Mouse (Mus musculus) liver, embryonic 14.5 days (tissue): ENCODE measurements around the gene Il31ra. TPM values are rescaled to one million over a fixed set of nuclear protein-coding genes. Genes with fewer than 3 reads are reported as not detected.

Experiments used
- ATAC-seq: fragments of 200-750 bp; cut with Nextera tagmentation; 2 replicates; pipeline ENCODE4 v1.8.0; 2017; ENCODE audit warnings: moderate number of reproducible peaks, mild to moderate bottlenecking, moderate library complexity; ENCODE audit not compliant: insufficient read depth
- DNase-seq, 3 experiments: peaks; one replicate each; pipeline ENCODE4 v3.0.0-alpha.2; 2012 to 2013; ENCODE audit warnings: low read depth in 3 of 3, low spot score in 3 of 3
- H3K27ac ChIP-seq: fragments of 300-500 bp; sonication (generic); 2 replicates; pipeline ENCODE4 v1.5.1; 2014; ENCODE audit warnings: moderate library complexity, mild to moderate bottlenecking, control low read depth, inconsistent platforms
- H3K27me3 ChIP-seq: fragments of 300-500 bp; sonication (generic); 2 replicates; pipeline ENCODE4 v1.6.1; 2014; ENCODE audit warnings: mild to moderate bottlenecking, low read length, moderate library complexity; ENCODE audit not compliant: control insufficient read depth, insufficient read depth
- H3K36me3 ChIP-seq: fragments of 300-500 bp; sonication (generic); replicated peaks from 2 replicates; pipeline ENCODE4 v1.6.1; 2014; ENCODE audit warnings: low read depth; ENCODE audit not compliant: control insufficient read depth, insufficient read depth
- H3K4me1 ChIP-seq, 2 experiments: fragments of 200-500 bp in 1 of 2; fragments of 300-500 bp in 1 of 2; sonication (generic) in 1 of 2; replicated peaks; 2 replicates each; pipeline ENCODE4 v1.6.1; 2012 to 2014; ENCODE audit warnings: antibody characterized with exemption in 1 of 2, inconsistent platforms in 1 of 2, low read length in 1 of 2; ENCODE audit not compliant: control insufficient read depth in 2 of 2, insufficient read depth in 2 of 2
- H3K4me2 ChIP-seq: fragments of 300-500 bp; sonication (generic); 2 replicates; pipeline ENCODE4 v1.6.1; 2014; ENCODE audit warnings: low read depth, mild to moderate bottlenecking, control low read depth, moderate library complexity
- H3K4me3 ChIP-seq, 2 experiments: fragments of 200-500 bp in 1 of 2; fragments of 300-500 bp in 1 of 2; sonication (generic) in 1 of 2; 2 replicates each; pipeline ENCODE4 v1.5.1; 2012 to 2014; ENCODE audit warnings: low read depth in 2 of 2, low read length in 2 of 2, mild to moderate bottlenecking in 2 of 2, control low read depth in 1 of 2, inconsistent platforms in 1 of 2, moderate library complexity in 1 of 2; ENCODE audit not compliant: insufficient read depth in 1 of 2
- H3K9ac ChIP-seq: fragments of 300-500 bp; sonication (generic); replicated peaks from 2 replicates; pipeline ENCODE4 v1.6.1; 2014; ENCODE audit warnings: mild to moderate bottlenecking, control low read depth, moderate library complexity
- H3K9me3 ChIP-seq: fragments of 300-500 bp; sonication (generic); 2 replicates; pipeline ENCODE4 v1.6.1; 2016; ENCODE audit warnings: low read length, mixed read lengths; ENCODE audit not compliant: control insufficient read depth
- CTCF ChIP-seq: IDR thresholded peaks from 2 replicates; pipeline ENCODE4 v1.5.1; 2016; ENCODE audit warnings: antibody characterized with exemption, low read depth, control low read depth
- EP300 ChIP-seq: IDR thresholded peaks from 2 replicates; pipeline ENCODE4 v1.6.1; 2016; ENCODE audit warnings: antibody characterized with exemption, low read depth
- WGBS: fragments of 180-500 bp; shearing (Covaris S2); extraction: QIAGEN DNeasy Blood & Tissue Kit; methylation state at CpG from one replicate; pipeline ENCODE4 v1.1.7; 2014; ENCODE audit not compliant: insufficient replicate concordance; 5-methylcytosine and 5-hydroxymethylcytosine counted together
- polyA plus RNA-seq, 2 experiments: library from polyadenylated mRNA; depleted of rRNA in 1 of 2; stranded (reverse) in 1 of 2; unstranded in 1 of 2; fragments of >200 nt; fragmentation: Nextera tagmentation in 1 of 2; extraction: Ambion mirVana in 1 of 2; gene quantifications; 2 replicates each; pipeline versions ENCODE4 v1.2.1 to v1.2.3; 2012 to 2014

Gene Il31ra
- polyA plus RNA-seq, 2 experiments, result 0.04 TPM; not detected in 1

- no peaks in the 10 kb centered on the region for H3K9me3 ChIP-seq
- no peak overlapping the region for H3K27ac ChIP-seq
- no peaks in the 10 kb centered on the region for H3K27me3 ChIP-seq
- no peak for DNase-seq
- no peak overlapping the region for H3K9ac ChIP-seq
- ATAC-seq, result no peak
- WGBS, result 67% methylated on average over 7 of the region's 7 CpGs
- no peaks in the 10 kb centered on the region for H3K4me1 ChIP-seq
- H3K4me3 ChIP-seq, result no peak overlapping the region
- no peak overlapping the region for H3K4me2 ChIP-seq
- H3K36me3 ChIP-seq, result no peaks in the 10 kb centered on the region; the same call in 1 of the 2 replicates
- TF ChIP-seq EP300 (no peak), CTCF (no peak)
Measured at GRCm38 (mm10) chr13:112483015-112483414, 111.1 kb downstream of the Il31ra start.

GRCm38 (mm10) chr13:112482525-112482924 lies 111.6 kb downstream of the Il31ra start:
- H3K4me3 ChIP-seq, result no peak overlapping the region
- ATAC-seq (no peak), DNase-seq (no peak)
- H3K27ac ChIP-seq, result no peak overlapping the region
- H3K36me3 ChIP-seq, result no peaks in the 10 kb centered on the region; the same call in 1 of the 2 replicates
- H3K27me3 ChIP-seq, result no peaks in the 10 kb centered on the region
- TF ChIP-seq EP300 (no peak), CTCF (no peak)
- H3K4me2 ChIP-seq, result no peak overlapping the region
- no peaks in the 10 kb centered on the region for H3K9me3 ChIP-seq
- H3K9ac ChIP-seq, result no peak overlapping the region
- WGBS, result 72% methylated on average over 5 of the region's 5 CpGs
- no peaks in the 10 kb centered on the region for H3K4me1 ChIP-seq

GRCm38 (mm10) chr13:112479926-112480325 lies 114.2 kb downstream of the Il31ra start:
- DNase-seq (no peak), ATAC-seq (no peak)
- Histone ChIP-seq H3K4me2 (no peak overlapping the region), H3K4me3 (no peak overlapping the region), H3K27me3 (no peaks in the 10 kb centered on the region), H3K4me1 (no peaks in the 10 kb centered on the region), H3K36me3 (no peaks in the 10 kb centered on the region; the same call in none of the 2 replicates), H3K9ac (no peak overlapping the region), H3K9me3 (no peaks in the 10 kb centered on the region), H3K27ac (no peak overlapping the region)
- WGBS, result 78% methylated on average over 15 of the region's 15 CpGs
- no peak for TF ChIP-seq EP300
- TF ChIP-seq CTCF, result no peak

- Histone ChIP-seq H3K36me3 (no peaks in the 10 kb centered on the region; the same call in none of the 2 replicates), H3K9ac (no peak overlapping the region), H3K4me1 (no peaks in the 10 kb centered on the region), H3K4me3 (no peak overlapping the region), H3K27ac (no peak overlapping the region), H3K4me2 (no peak overlapping the region), H3K27me3 (no peaks in the 10 kb centered on the region), H3K9me3 (no peaks in the 10 kb centered on the region)
- ATAC-seq, result no peak
- DNase-seq, result no peak
- TF ChIP-seq EP300, result no peak
- TF ChIP-seq CTCF, result no peak
- whole genome bisulfite sequencing, result 75% methylated on average over 7 of the region's 7 CpGs
Measured at GRCm38 (mm10) chr13:112479032-112479431, 115.1 kb downstream of the Il31ra start.

GRCm38 (mm10) chr13:112473757-112474755 lies 120.1 kb downstream of the Il31ra start:
- Histone ChIP-seq H3K9ac (no peak overlapping the region), H3K9me3 (no peaks in the 10 kb centered on the region), H3K4me1 (no peaks in the 10 kb centered on the region), H3K4me2 (no peak overlapping the region), H3K36me3 (no peaks in the 10 kb centered on the region; the same call in 1 of the 2 replicates), H3K27me3 (no peaks in the 10 kb centered on the region), H3K27ac (no peak overlapping the region), H3K4me3 (no peak overlapping the region)
- WGBS, result 63% methylated on average over 21 of the region's 21 CpGs
- ATAC-seq (no peak), DNase-seq (no peak)
- no peak for TF ChIP-seq EP300
- TF ChIP-seq CTCF, result no peak
